Mouse (Mus musculus) hindbrain, embryonic 10.5 days (tissue): Measurements from ENCODE around the gene Rnf114. TPM values are rescaled to one million over a fixed set of nuclear protein-coding genes. Genes with fewer than 3 reads are reported as not detected.

Experiments
- DNase-seq: peaks from one replicate; pipeline ENCODE4 v3.0.0-alpha.2; 2017; ENCODE audit warnings: low spot score
- H3K27ac ChIP-seq: fragments of 300-500 bp; sonication (generic); 2 replicates; pipeline ENCODE4 v1.5.1; 2016; ENCODE audit warnings: mild to moderate bottlenecking, moderate library complexity
- H3K27me3 ChIP-seq: fragments of 300-500 bp; sonication (generic); 2 replicates; pipeline ENCODE4 v1.6.1; 2016; ENCODE audit warnings: mild to moderate bottlenecking; ENCODE audit not compliant: poor library complexity, insufficient read depth, severe bottlenecking
- H3K36me3 ChIP-seq: fragments of 300-500 bp; sonication (generic); 2 replicates; pipeline ENCODE4 v1.6.1; 2016; ENCODE audit warnings: mild to moderate bottlenecking, moderate library complexity
- H3K4me1 ChIP-seq: fragments of 300-500 bp; sonication (generic); replicated peaks from 2 replicates; pipeline ENCODE4 v1.6.1; 2016; ENCODE audit warnings: mild to moderate bottlenecking
- H3K4me3 ChIP-seq: fragments of 300-500 bp; sonication (generic); 2 replicates; pipeline ENCODE4 v1.5.1; 2016; ENCODE audit warnings: mild to moderate bottlenecking, moderate library complexity
- H3K9me3 ChIP-seq: fragments of 300-500 bp; sonication (generic); 2 replicates; pipeline ENCODE4 v1.6.1; 2016; ENCODE audit warnings: mild to moderate bottlenecking, moderate library complexity
- WGBS: fragments of 180-500 bp; shearing (Covaris S2); methylation state at CpG from one replicate; pipeline ENCODE4 v1.1.7; 2016; 5-methylcytosine and 5-hydroxymethylcytosine counted together
- polyA plus RNA-seq: library from polyadenylated mRNA; unstranded; fragments of >200 nt; fragmentation: Nextera tagmentation; extraction: Ambion mirVana; gene quantifications from 2 replicates; pipeline ENCODE4 v1.2.1, GENCODE M21; 2016

Rnf114 gene
- polyA plus RNA-seq, 1 experiment from 2014 or later: 137 TPM

DNA sequence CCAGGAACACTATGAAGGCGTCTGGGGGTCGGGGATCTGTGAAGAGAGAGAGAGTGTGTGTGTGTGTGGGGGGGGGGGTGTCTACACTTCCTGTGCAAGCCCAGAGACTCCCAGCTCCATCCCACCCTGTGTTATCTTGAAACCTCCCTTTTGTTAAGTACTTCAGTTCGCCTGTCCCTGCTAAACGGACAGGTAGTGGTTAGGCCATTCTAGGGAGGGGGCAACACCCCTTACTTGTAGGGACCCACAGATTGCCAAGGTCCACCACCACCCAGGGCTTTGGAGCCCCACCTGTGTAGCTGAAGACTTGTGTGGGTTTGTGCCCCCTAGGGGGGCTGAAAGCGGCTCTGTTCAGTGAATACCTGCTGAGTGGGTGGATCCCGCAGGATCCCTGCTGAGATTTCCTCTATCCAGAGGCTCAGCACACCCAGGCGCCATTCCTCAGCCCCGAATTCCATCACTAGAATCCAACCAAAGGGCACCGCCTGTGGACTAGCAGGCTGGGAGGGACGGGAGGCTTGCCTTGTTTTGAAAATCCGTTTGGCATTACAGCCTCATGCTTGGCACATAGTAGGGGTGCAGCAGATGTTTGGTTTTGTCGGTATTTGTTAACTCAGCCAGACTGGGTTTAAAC is 48.1 kb downstream of the Rnf114 start:
- H3K36me3 ChIP-seq: peaks cover 15% of the 10 kb centered on the region
- H3K27ac ChIP-seq: peak overlapping the region; percentile 82
- 6% methylated on average over 12 of the region's 12 CpGs for WGBS
- H3K4me1 ChIP-seq: peaks cover 79% of the 10 kb centered on the region
- no peak for DNase-seq
- peak overlapping the region; percentile 56 for H3K4me3 ChIP-seq
- peaks cover 76% of the 10 kb centered on the region for H3K27me3 ChIP-seq
- H3K9me3 ChIP-seq: no peaks in the 10 kb centered on the region

DNA sequence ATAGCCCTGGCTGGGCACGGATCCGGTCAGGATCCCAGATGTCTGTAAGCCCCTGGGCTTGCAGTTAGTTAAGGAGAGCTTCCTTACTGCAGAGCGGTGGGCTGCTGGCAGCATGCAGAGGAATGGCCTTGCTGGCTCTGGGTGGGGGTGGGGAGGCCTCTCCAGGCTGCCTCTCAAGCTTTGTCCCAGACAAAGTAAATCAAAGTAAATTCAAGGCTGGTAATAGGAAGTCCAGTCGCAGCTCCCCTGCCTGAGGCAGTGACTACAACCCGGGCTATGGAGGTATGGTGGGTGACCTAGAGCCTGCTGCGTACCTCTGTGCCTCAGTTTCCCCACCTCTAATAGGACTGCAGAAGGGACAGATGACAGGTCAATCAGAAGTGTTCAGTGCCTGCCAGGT is 48.9 kb downstream of the Rnf114 start:
- Histone ChIP-seq H3K27ac (peak overlapping the region; percentile 82), H3K4me1 (peaks cover 80% of the 10 kb centered on the region), H3K4me3 (peak overlapping the region; percentile 56), H3K36me3 (peaks cover 15% of the 10 kb centered on the region), H3K9me3 (no peaks in the 10 kb centered on the region), H3K27me3 (peaks cover 69% of the 10 kb centered on the region)
- no peak for DNase-seq
- 11% methylated on average over 6 of the region's 6 CpGs for WGBS

DNA sequence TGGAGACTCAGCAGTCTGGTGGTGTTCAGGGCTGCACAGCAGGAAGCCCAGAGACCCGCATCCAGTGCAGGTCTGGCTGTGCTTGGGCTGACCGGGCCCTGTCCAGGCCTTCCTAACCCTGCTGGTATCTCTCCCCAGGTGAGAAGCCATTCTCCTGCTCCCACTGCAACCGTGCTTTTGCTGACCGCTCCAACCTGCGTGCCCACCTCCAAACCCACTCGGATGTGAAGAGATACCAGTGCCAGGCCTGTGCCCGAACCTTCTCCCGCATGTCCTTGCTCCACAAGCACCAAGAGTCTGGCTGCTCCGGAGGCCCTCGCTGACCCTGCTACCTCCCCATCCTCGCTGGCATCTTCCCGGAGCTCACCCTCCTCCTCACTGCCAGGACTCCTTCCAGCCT is 49.3 kb downstream of the Rnf114 start:
- Histone ChIP-seq H3K36me3 (peaks cover 15% of the 10 kb centered on the region), H3K27ac (peak overlapping the region; percentile 82), H3K9me3 (no peaks in the 10 kb centered on the region), H3K4me3 (peak overlapping the region; percentile 56), H3K27me3 (peaks cover 65% of the 10 kb centered on the region), H3K4me1 (peaks cover 84% of the 10 kb centered on the region)
- no peak for DNase-seq
- WGBS: 67% methylated on average over 12 of the region's 12 CpGs

- Histone ChIP-seq H3K36me3 (peaks cover 15% of the 10 kb centered on the region), H3K27me3 (peaks cover 59% of the 10 kb centered on the region), H3K9me3 (no peaks in the 10 kb centered on the region), H3K4me3 (peak overlapping the region; percentile 56), H3K27ac (peak overlapping the region; percentile 82), H3K4me1 (peaks cover 80% of the 10 kb centered on the region)
- no peak for DNase-seq
- 73% methylated on average over 4 of the region's 4 CpGs for WGBS
Measured at GRCm38 (mm10) chr2:167542361-167542760, 49.9 kb downstream of the Rnf114 start.

DNA sequence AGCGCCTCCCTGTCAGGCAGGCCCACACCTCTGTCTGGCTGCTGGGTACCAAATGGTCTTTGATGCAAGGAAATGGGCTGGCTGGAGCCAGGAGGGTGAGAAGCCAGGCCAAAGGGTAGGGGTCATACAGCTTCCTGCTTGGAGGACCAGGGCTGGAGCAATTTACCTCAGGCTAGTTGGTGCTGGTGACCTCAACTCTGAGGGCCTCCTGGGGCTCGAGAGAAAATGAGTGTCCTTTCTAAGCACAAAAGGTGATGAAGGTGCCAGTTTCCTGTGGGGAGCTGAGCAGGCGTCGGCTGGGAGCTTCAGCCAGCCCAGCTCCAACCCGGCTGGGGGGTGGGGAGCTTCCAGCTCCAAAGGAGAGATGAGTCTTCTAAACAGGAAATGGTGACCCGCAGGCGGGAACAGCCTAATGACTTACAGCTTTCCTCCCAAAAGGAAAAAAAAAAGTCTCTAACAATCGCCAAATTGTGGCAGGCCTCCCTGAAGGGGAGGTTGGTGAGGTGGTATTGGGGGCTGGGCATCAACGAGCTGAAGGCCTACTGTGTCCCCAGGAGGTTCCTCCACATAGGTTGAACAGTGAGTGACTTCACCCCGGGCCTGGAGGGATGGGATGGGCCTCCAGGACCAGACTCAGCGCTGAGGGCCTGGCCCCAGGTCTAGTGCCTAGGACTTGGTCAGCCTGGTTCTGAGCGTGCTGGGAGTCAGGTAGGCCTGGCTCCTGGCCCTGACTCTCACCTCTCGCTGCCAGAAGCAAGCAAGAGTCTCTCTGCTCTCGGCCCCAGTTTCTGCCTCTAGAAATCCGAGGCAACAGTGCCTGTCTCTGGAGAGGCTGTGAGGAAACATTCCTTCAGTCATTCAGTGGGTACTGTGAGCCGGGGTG is 50.9 kb downstream of the Rnf114 start:
- Histone ChIP-seq H3K27me3 (peaks cover 51% of the 10 kb centered on the region), H3K36me3 (peaks cover 15% of the 10 kb centered on the region), H3K4me1 (peaks cover 70% of the 10 kb centered on the region), H3K9me3 (no peaks in the 10 kb centered on the region), H3K27ac (peak overlapping the region; percentile 86), H3K4me3 (peak overlapping the region; percentile 25; the same call in 1 of the 2 replicates)
- peak; percentile 59 for DNase-seq
- WGBS: 24% methylated on average over 16 of the region's 16 CpGs

GRCm38 (mm10) chr2:167544004-167544356 is 51.5 kb downstream of the Rnf114 start:
- peaks cover 64% of the 10 kb centered on the region for H3K4me1 ChIP-seq

DNA sequence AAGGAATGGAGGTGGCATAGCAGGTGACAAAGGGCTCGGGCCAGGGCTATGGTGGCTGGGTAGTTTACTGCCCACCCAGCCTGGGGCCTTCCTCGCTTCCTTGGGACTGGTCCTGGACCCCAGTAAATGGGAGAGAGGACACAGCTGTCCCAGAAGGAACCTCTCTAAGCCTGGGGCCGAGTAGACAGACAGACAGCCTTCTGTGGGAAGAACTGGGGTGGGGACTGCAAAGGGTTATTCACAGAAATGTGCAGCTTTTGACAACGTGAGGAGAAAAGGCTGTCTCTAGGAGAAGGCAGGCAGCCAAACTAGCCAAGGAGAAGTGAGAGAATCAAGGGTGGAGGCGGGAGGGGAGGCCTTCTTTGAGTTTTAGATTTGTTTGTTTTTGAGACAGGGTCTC is 52.0 kb downstream of the Rnf114 start:
- Histone ChIP-seq H3K9me3 (no peaks in the 10 kb centered on the region), H3K27ac (peak overlapping the region; percentile 86), H3K36me3 (peaks cover 12% of the 10 kb centered on the region), H3K4me3 (0 out of 2 replicates have a peak overlapping the region, but pooled peaks have one; percentile 1), H3K4me1 (peaks cover 59% of the 10 kb centered on the region), H3K27me3 (peaks cover 40% of the 10 kb centered on the region)
- no peak for DNase-seq
- WGBS: 59% methylated on average over 5 of the region's 5 CpGs

More at GRCm38 (mm10) chr2:167544004-167544356, 51.5 kb downstream of the Rnf114 start:
- peaks cover 13% of the 10 kb centered on the region for H3K36me3 ChIP-seq
- WGBS: 11% methylated on average over 4 of the region's 4 CpGs
- peak overlapping the region; percentile 86 for H3K27ac ChIP-seq
- H3K9me3 ChIP-seq: no peaks in the 10 kb centered on the region
- H3K27me3 ChIP-seq: peaks cover 45% of the 10 kb centered on the region
- no peak for DNase-seq
- H3K4me3 ChIP-seq: 0 out of 2 replicates have a peak overlapping the region, but pooled peaks have one; percentile 1

DNA sequence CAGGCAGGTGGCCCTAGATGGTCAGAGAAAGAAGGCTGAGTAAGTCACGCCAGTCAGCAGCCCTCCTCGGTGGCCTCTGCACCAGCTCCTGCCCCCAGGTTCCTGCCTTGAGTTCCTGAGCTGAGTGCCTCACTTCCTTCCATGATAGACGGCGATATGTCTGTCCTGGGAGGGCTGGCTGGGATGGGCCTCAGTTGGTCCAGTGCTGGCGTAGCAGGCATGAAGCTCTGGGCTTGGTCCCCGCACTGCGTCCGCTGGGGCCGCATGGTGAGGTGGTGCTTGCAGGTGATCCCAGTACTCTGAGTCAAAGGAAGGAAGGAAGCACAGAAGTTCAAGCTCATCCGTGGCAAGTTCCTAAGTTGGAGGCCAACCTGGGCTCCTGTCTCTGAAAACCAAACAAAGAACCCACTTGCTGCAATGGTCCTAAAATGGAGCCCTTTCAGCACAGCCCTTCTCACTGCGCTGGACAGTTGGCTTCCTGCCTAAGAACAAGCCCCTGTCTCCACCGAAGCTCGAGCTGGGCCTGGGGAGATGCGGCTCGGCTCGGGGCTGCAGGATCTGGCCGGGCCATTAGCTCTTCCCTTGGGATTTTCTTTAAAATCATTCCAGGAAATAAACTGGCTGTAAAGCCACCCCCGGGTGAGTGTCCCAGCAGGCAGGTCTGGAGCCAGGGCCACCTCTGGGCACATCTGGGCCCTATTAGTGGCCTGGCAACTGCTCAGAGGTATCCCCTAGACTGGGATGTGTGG is 54.2 kb downstream of the Rnf114 start:
- WGBS: 84% methylated on average over 18 of the region's 18 CpGs
- Histone ChIP-seq H3K4me3 (no peak overlapping the region), H3K4me1 (peaks cover 49% of the 10 kb centered on the region), H3K9me3 (no peaks in the 10 kb centered on the region), H3K27ac (peak overlapping the region; percentile 71), H3K36me3 (peaks cover 7% of the 10 kb centered on the region), H3K27me3 (peaks cover 22% of the 10 kb centered on the region)
- DNase-seq: no peak

GRCm38 (mm10) chr2:167547444-167547843 is 55.0 kb downstream of the Rnf114 start:
- H3K36me3 ChIP-seq: no peaks in the 10 kb centered on the region
- no peak overlapping the region for H3K27ac ChIP-seq
- no peaks in the 10 kb centered on the region for H3K9me3 ChIP-seq
- H3K27me3 ChIP-seq: peaks cover 14% of the 10 kb centered on the region
- peaks cover 44% of the 10 kb centered on the region for H3K4me1 ChIP-seq
- no peak for DNase-seq
- 78% methylated on average over 8 of the region's 8 CpGs for WGBS
- H3K4me3 ChIP-seq: no peak overlapping the region

- Histone ChIP-seq H3K27me3 (peaks cover 9% of the 10 kb centered on the region; the same call in 1 of the 2 replicates), H3K9me3 (no peaks in the 10 kb centered on the region), H3K27ac (no peak overlapping the region), H3K36me3 (no peaks in the 10 kb centered on the region), H3K4me1 (peaks cover 43% of the 10 kb centered on the region), H3K4me3 (no peak overlapping the region)
- no peak for DNase-seq
- 86% methylated on average over 7 of the region's 7 CpGs for WGBS
Measured at GRCm38 (mm10) chr2:167548961-167549360, 56.5 kb downstream of the Rnf114 start.

DNA sequence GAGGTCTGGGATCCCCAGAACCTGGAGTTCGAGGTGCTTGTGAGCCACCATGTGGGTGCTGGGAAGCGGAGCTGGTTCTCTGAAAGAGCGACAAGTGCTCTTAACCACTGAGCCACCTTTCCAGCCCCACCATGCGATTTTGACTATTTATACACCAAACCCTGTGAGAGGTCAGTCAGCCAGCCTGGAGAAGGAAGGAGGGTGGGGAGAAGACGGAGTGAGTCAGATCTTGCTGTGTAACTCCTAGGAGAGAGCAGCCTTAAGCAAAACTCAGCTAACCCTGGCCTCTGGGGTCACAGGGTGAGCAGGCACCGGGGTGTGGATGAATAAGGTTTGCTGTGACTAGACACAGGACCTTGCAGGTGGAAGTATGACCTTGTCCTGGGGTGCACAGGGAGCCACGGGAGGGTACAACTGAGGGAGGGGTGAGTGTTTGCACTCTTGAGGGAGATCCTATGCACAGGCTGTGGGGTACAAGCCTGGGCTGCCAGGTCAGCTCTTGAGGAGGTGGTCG is 58.0 kb downstream of the Rnf114 start:
- Histone ChIP-seq H3K27me3 (peaks cover 3% of the 10 kb centered on the region; the same call in 1 of the 2 replicates), H3K27ac (peak overlapping the region; percentile 46; the same call in 1 of the 2 replicates), H3K36me3 (no peaks in the 10 kb centered on the region), H3K4me3 (no peak overlapping the region), H3K9me3 (no peaks in the 10 kb centered on the region), H3K4me1 (peaks cover 39% of the 10 kb centered on the region)
- WGBS: 62% methylated on average over 8 of the region's 8 CpGs
- no peak for DNase-seq

DNA sequence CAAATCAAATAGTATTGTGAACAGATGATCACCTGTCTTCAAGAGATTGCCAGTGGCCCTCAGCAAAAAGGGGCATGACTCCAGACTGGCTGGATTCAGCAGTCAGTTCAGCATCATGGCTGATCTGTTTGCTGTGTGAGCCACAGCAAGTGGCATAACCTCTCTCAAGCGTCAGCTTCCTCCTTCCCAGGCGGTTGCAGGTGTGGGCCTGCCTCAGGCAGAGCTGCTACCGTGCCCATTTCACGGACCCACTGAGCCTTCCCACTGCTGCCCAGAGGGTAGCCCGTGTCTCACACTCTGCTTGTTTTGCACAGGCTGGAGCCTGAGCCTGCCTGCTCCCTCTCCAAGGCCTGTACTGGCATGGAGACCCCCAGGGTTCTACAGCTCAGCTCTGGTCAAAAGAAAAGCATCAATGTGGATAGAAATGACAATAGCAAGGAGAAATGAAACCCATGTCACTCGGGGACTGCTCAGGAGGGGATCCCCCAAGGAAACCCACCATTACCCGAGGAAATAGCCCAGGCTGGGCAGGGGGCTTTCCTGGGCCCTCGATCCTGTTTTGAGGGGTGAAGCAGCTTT is 59.0 kb downstream of the Rnf114 start:
- DNase-seq: no peak
- H3K27ac ChIP-seq: peak overlapping the region; percentile 57; the same call in 1 of the 2 replicates
- H3K27me3 ChIP-seq: peaks cover 3% of the 10 kb centered on the region; the same call in 1 of the 2 replicates
- peaks cover 37% of the 10 kb centered on the region for H3K4me1 ChIP-seq
- H3K36me3 ChIP-seq: no peaks in the 10 kb centered on the region
- WGBS: 69% methylated on average over 8 of the region's 8 CpGs
- H3K4me3 ChIP-seq: no peak overlapping the region
- no peaks in the 10 kb centered on the region for H3K9me3 ChIP-seq
